Mouse (Mus musculus) lung, postnatal 0 days (tissue): Measurements from ENCODE around the gene Pcnp.

Experiments
- CTCF ChIP-seq: IDR thresholded peaks from 2 replicates; pipeline ENCODE4 v1.5.1; 2016; ENCODE audit warnings: antibody characterized with exemption, mild to moderate bottlenecking
- EP300 ChIP-seq: IDR thresholded peaks from 2 replicates; pipeline ENCODE4 v1.6.1; 2016; ENCODE audit warnings: antibody characterized with exemption, mild to moderate bottlenecking, control low read depth

DNA sequence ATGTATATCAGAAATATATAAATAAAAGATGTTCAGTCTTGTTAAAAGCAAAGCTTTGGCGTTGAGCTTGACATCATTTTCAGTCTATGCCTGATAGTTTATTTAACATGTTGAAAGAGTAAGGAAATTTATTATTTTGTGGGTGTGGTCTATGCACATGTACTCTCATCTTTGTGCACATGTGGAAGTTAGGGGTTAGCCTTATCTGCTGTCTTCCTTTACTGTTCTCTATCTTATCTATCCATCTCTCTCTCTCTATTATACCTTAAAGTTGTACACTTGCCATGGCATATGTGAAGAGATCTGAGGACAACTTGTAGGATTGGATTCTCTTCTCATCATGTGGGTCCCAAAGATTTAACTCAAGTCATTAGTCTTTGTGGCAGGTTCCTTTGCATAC lies 20.7 kb downstream of the Pcnp start:
- TF ChIP-seq CTCF (no peak), EP300 (no peak)
